Mouse (Mus musculus): Measurements from ENCODE around the gene Mroh9. TPM values are rescaled to one million over a fixed set of nuclear protein-coding genes. Genes with fewer than 3 reads are reported as not detected.

The Mroh9 gene
- total and polyA plus RNA-seq, 3 experiments = not detected

DNA sequence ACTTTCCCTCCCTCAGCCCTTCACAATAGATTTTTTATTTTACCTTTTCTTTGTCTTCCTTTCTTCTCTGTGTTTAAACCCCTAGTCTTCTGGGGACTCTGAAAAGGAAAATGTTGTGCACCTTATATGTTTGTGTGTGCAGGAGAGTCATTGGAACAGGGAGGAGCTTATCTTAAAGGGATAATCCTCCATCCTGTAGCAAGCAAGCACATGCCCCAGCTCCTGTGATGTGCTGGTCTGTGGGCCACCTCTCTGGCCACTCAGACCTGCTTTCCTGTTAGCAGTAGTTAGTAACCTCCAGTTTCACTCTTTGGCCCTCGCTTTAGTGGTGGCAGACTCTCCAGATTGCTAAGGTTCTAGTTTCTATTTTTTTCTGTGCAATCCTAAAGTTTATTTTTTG, 101.0 kb downstream of the Mroh9 start, which contains the start of gene Fmo3:
Gene Fmo3, minus strand, starts transcription at position 101 of the 400 bp plus-strand sequence.
- DNase-seq (ENCODE audit: extremely low read depth) = no peak
- no peak within 1 kb of the TSS for H3K9ac ChIP-seq (ENCODE audit: insufficient read depth, low read depth)
- no peaks in the 10 kb centered on the region for H3K79me2 ChIP-seq (replicated peaks; ENCODE audit: control insufficient read depth, extremely low read depth, insufficient read depth, poor library complexity, severe bottlenecking)
- no peak within 1 kb of the TSS for H3K4me3 ChIP-seq (replicated peaks in 1 of 3; ENCODE audit: low read depth in 2 of 3, low read length in 2 of 3, poor library complexity in 1 of 3)
- dilution Hi-C loops (cut with MboI; ENCODE audit: extremely low pct_ligation_motif_present, extremely low pct_unique_long_range_greater_than_20kb, low sequenced_read_pairs) = no loop called here
- no peak within 1 kb of the TSS for H3K4me2 ChIP-seq (ENCODE audit: insufficient read depth, low read depth, poor library complexity, severe bottlenecking)
- H3K27me3 ChIP-seq (replicated peaks) = no peaks in the 10 kb centered on the region
- in situ Hi-C loops (cut with MboI; ENCODE audit: low pct_ligation_motif_present, low pct_unique_long_range_greater_than_20kb, low sequenced_read_pairs) = no loop called here
- TF ChIP-seq KAT2A (IDR thresholded peaks at IDR 0.05; ENCODE audit: insufficient replicate concordance, low read length) = no peak
- no peak for TF ChIP-seq UBTF (IDR thresholded peaks at IDR 0.05; ENCODE audit: low read depth, low read length)
- no peak for TF ChIP-seq ZMIZ1 (IDR thresholded peaks at IDR 0.05; ENCODE audit: low read depth, low read length)
- no peak for TF ChIP-seq MAFK (IDR thresholded peaks at IDR 0.05; ENCODE audit: insufficient replicate concordance, low read length)
- no peak for TF ChIP-seq JUN (IDR thresholded peaks at IDR 0.05; ENCODE audit: insufficient read depth, low read depth, low read length)
- no peak for TF ChIP-seq MAX (IDR thresholded peaks at IDR 0.05; ENCODE audit: low read length)
- no peak for TF ChIP-seq HCFC1 (IDR thresholded peaks at IDR 0.05; ENCODE audit: low read depth, low read length)
- TF ChIP-seq ZKSCAN1 (IDR thresholded peaks at IDR 0.05; ENCODE audit: borderline replicate concordance, low read depth, low read length) = no peak
- no peak for TF ChIP-seq PAX5 (IDR thresholded peaks at IDR 0.05; ENCODE audit: low read length)
- TF ChIP-seq TBP (conservative IDR thresholded peaks at IDR 0.05; ENCODE audit: low read depth, low read length) = no peak
- TF ChIP-seq GABPA (IDR thresholded peaks at IDR 0.05; ENCODE audit: insufficient replicate concordance, low read depth, low read length) = no peak
- no peak for TF ChIP-seq ETS1 (conservative IDR thresholded peaks at IDR 0.05; ENCODE audit: low read depth, low read length)
- TF ChIP-seq TCF12 (IDR thresholded peaks at IDR 0.05; ENCODE audit: low read depth, low read length) = no peak
- no peak for TF ChIP-seq RCOR1 (conservative IDR thresholded peaks at IDR 0.05; ENCODE audit: low read depth, low read length)
- TF ChIP-seq RAD21 (IDR thresholded peaks at IDR 0.05; ENCODE audit: low read depth, low read length) = no peak
- no peaks in the 10 kb centered on the region for H3K36me3 ChIP-seq (replicated peaks in 1 of 2; ENCODE audit: control insufficient read depth in 1 of 2, insufficient read depth in 1 of 2, low read length in 1 of 2)
- H3K27ac ChIP-seq (ENCODE audit: insufficient read depth, low read depth) = no peak within 1 kb of the TSS
- H3K4me1 ChIP-seq (ENCODE audit: control insufficient read depth in 1 of 2, insufficient read depth in 2 of 2) = no peaks in the 10 kb centered on the region
- no peaks in the 10 kb centered on the region for H3K9me3 ChIP-seq (replicated peaks; ENCODE audit: low read length)

Other genes starting within 250 kb of the Mroh9 start
- gene Fmo1, start 219.1 kb downstream of the Mroh9 start, total RNA-seq (2012; rRNA removed) = not detected in 2 replicates
- not detected in 2 replicates for gene Fmo1, start 219.1 kb downstream of the Mroh9 start, total RNA-seq (2014; rRNA removed)
- not detected in 2 replicates for gene Fmo1, start 219.1 kb downstream of the Mroh9 start, polyA plus RNA-seq (2012; ENCODE audit: insufficient read length, low read depth)
- not detected in 2 replicates for gene Fmo2, start 186.9 kb downstream of the Mroh9 start, total RNA-seq (2012; rRNA removed)
- not detected in 2 replicates for gene Fmo2, start 186.9 kb downstream of the Mroh9 start, total RNA-seq (2014; rRNA removed)
- gene Fmo2, start 186.9 kb downstream of the Mroh9 start, polyA plus RNA-seq (2012; ENCODE audit: insufficient read length, low read depth) = not detected in 2 replicates
- not detected in 2 replicates for gene Fmo6, start 148.2 kb downstream of the Mroh9 start, total RNA-seq (2012; rRNA removed)
- gene Fmo6, start 148.2 kb downstream of the Mroh9 start, total RNA-seq (2014; rRNA removed) = not detected in 2 replicates
- not detected in 2 replicates for gene Fmo6, start 148.2 kb downstream of the Mroh9 start, polyA plus RNA-seq (2012; ENCODE audit: insufficient read length, low read depth)
- not detected in 2 replicates for gene Fmo3, start 101.1 kb downstream of the Mroh9 start, total RNA-seq (2012; rRNA removed)
- gene Fmo3, start 101.1 kb downstream of the Mroh9 start, total RNA-seq (2014; rRNA removed) = not detected in 2 replicates
- not detected in 2 replicates for gene Fmo3, start 101.1 kb downstream of the Mroh9 start, polyA plus RNA-seq (2012; ENCODE audit: insufficient read length, low read depth)
- not detected in 2 replicates for gene Prrx1, start 228.0 kb upstream of the Mroh9 start, total RNA-seq (2012; rRNA removed)
- gene Prrx1, start 228.0 kb upstream of the Mroh9 start, total RNA-seq (2014; rRNA removed) = not detected in 2 replicates
- not detected in 2 replicates for gene Prrx1, start 228.0 kb upstream of the Mroh9 start, polyA plus RNA-seq (2012; ENCODE audit: insufficient read length, low read depth)